Mouse (Mus musculus) 416B (cell line): ENCODE measurements around the gene Anxa3.

Experiments
- DNase-seq: peaks from one replicate; pipeline ENCODE4 v3.0.0; 2011; ENCODE audit warnings: low read depth

Gene Anxa3

GRCm38 (mm10) chr5:96792936-96793718 lies at the start of gene Anxa3:
Anxa3 (plus strand) TSS chr5:96793339.
- peak; percentile 37 for DNase-seq

DNA sequence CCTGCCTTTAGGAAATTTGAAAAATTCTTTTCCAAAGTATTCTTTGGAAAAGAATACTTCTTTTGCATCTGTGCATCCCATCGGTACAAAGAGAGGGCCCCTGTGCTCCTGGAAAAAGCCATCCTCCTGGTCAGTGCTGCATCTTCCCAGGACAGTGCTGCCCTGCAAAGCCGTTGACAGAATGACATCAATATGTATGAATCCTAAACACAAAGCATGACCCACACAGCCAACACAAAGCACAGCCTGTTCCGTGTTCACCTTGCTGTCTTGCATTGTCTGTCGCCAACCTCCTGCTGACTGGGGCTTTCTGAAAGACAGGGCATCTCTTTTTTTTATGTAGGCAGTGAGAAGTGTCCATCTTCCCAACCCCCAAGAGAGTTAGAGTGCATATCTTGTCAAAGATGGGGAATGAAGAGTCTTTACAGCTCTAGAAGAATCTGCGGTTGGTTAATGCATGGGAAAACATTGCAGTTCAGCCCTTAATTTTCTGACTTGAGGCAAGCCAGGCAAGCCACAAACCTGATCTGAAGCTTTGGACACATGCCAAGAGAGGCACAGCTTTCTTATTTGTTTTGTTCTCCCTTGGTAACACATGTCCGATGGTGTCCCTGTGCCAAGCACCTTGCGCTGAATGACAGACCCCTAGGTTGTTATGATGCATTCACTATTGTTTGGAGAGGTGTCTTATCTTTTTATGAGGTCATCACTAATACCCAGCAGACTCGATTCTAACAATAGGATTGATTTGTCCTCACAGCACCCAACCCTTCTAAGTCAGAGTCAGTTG lies 45.7 kb upstream of the Anxa3 start:
- no peak for DNase-seq

- no peak for DNase-seq
Observed at GRCm38 (mm10) chr5:96757615-96758014, 35.5 kb upstream of the Anxa3 start.

DNA sequence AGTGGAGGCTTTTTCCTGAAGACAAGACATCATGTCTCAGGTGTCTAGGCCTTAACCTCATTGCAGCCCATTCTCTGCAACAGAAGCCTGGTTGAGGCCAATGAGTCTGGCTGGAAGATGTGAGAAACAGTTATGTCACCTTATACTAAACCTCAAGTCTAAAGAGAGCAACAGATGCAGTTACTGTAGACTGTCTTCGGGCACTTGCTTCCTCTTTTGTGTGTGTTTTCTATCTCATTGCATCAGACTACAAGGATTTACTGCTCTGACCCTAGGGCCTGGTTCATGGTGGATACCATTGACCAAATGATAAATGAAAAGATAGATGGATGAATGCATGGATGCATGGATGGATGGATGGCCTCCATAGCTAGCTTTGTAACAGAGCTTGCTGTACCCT lies 31.1 kb upstream of the Anxa3 start:
- peak; percentile 26 for DNase-seq

- peak; percentile 62 for DNase-seq
Observed at GRCm38 (mm10) chr5:96768846-96769471, 24.2 kb upstream of the Anxa3 start.

DNA sequence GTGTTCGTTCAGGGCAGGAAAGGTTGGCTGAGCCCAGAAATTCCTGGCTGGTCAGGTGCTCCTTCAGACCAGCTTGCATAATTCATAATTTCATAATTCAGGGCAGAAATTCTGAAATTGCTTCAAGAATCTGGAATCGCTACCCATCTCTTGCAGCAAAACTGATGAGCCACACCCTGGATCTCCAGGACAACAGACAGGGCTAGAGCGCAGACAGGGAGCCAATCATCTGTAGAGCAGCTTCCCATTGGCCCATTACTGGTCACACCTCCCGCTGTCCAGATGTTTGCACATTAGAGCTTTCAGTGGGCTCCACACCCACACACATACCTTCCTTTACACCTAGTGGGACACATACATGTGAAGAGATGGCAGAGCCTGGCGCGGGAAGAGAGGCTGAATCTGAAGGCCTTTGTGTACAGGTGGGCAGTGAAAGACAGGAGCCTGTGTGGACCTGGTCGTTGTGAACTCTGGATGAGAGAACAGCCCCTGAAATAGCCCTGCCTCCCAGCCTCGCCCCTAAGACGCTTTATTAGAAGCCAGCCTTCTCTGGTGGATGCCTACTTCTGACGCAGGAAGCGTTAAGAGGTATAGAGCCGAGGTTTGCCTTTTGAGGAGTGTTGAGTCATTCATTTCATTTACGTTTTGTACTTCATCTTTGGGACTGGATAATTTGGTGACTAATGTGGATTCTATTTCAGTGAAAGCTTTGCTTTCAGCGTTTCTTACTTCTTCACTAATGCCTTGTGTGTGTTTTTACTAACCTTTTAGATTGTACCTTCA lies 9.4 kb upstream of the Anxa3 start:
- no peak for DNase-seq

DNA sequence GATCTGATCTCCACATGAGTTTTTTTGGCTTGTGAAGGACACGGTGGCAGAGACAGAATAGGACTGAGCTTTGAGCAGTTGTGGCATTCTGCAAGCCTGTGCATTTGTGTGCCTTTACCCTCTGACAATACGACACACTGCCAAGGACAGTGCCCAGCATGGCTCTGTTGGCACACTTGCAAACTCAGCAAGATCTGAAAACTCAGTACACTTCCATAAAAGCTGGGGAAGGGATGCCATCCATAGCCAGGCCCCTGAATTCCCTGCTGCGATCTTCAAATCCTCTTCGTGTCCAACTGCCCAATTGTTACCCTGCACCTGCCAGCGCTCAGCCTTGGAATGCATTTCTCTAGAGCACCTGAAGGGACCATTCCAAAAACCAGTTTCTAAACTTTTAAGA lies 8.0 kb upstream of the Anxa3 start:
- no peak for DNase-seq

- DNase-seq, result no peak
Observed at GRCm38 (mm10) chr5:96792422-96792821, 717 bp upstream of the Anxa3 start.

DNA sequence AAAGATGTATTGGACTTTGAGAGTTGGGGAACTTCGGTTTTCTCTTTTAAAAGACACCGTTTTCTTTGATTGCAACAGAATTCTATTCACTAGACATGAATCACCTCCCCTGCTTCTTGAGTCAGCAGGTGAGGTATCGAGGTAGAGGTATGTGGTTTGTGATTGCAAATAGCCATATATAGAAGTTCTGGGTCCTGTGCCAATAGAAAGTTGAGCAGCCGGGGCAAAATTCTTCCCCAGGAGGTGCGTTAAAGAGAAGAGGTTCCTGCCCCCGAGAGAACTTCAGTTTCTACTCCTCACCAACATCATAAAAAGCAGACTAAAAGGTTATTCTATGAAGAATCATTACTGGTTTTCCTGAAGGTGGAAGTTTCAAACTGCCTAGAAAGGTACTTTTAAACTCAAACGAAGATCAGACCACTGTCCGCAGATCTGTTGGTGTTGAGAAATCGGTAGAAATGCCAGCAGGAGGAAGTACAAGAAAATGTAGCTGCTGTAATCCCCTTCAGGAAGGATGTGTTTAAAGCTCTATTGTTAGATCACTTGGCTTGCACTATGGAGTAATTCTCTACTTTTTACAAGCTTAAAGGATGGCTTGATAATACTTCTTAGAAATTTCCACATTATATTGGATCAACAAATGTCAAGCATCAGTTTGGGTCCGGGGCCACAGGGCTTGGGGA lies 955 bp downstream of the Anxa3 start:
- peak; percentile 72 for DNase-seq

DNA sequence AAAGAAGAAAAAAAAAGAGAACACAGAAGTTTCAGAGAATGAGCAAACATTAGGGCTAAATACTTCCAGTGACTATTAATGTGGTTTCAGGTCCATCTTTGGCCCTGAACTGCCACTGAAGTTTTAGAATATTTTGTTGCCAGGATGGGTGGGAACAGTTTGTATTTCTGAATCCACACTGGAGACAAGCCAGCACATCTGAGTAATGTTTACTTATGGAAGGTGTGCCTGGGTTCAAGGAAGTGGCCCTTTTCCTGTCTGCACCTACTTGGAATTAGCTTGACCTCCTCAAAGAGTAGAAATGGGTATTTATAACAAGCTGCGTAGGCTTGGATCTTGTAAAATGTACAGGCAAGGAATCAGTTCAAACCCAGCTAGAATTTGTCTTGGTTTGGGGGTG lies 2.6 kb downstream of the Anxa3 start:
- no peak for DNase-seq

DNA sequence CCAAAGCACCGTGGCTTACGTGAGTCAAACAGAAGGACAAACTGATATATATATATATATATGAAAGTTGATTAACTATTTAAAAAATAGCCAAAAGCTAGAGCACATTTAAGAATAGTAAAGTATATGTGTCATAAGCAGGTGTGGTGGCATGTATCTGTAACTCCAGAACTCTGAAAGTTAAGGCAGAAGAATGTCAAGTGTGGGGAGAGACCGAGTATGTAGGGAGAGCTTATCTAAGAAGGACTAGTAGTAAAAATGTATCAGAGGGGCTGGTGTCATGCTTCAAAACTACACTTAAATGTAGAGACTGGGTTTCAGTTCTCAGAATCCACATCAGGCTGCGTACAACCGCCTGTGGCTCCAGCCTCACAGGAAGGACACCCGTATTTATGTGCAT lies 4.3 kb downstream of the Anxa3 start:
- no peak for DNase-seq

GRCm38 (mm10) chr5:96799165-96799564 lies 6.0 kb downstream of the Anxa3 start:
- DNase-seq, result no peak

DNA sequence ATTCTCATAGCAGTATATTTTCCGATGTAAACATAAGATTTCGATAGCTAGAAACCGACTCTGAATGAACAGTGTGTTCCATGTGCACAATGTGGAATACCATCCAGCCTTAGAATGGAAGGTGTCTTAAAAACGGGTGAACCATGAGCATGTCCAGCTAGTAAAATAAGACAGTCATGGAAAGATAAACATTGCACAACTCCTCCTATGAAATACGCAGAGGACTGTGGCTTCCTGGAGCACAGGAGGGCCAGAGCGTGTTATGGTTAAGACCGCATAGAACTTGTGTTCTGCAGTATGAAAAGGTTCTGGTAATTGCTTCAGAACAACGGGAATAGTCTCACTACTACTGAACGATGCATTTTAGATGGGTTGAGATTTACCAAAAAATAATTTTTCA lies 6.8 kb downstream of the Anxa3 start:
- peak; percentile 74 for DNase-seq

DNA sequence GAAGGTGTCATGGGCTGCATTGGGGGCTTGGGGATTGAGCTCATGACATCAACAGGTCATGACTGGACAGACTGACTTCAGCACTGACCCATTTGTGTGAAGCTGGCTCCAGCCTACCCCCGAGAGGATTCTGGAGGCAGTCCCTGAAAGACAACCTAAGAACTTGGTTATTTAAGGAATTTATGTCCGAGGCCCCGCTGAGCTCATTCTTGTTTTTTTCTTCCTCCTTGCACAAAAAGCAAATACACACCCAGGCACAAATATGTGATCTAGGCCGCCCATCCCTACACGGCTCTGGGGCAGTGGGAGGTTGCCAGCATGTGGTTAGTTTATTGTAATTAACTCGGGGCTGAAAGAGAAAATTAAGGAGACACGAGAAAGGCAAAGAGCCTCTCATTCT lies 9.0 kb downstream of the Anxa3 start:
- no peak for DNase-seq

GRCm38 (mm10) chr5:96803091-96803490 lies 10.0 kb downstream of the Anxa3 start:
- DNase-seq, result no peak

DNA sequence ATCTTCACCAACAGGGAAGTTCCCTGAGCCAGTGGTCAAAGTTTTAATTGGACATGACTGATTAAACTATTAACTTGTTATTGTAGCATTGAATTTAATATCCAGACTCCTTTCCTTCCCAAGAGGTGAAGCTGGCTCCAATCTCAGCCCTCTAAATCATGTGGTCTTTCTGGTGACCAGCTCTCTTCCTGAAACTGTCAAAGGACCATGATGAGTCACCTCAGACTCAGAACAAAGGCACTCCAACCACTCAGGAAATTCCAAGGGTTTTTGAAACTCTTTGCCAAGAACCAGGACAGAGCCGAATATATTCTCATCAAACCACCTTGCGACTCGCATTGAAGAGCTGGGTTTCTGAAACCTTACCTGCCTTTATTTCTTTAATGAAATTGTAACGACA lies 11.2 kb downstream of the Anxa3 start:
- DNase-seq, result peak; percentile 23

GRCm38 (mm10) chr5:96804813-96805212 lies 11.7 kb downstream of the Anxa3 start:
- no peak for DNase-seq

DNA sequence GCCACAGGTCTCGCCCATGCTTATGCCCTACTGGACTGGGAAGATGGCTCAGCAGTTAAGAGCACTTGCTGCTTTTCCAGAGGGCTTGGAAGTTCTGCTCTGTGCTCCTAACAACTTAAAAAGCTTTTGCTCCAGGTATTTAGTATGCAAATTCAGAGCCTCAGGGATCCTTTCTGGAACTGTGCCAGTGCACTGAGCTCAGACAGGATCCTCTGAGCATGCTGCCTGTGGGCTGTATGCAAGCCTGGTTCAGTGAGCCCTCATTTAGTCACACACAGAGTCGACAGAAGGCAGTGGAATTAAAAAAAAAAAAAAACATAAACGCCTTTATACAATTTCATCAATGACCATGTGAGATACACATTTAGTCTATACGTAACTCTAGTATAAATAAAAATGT lies 17.5 kb downstream of the Anxa3 start:
- DNase-seq, result no peak

DNA sequence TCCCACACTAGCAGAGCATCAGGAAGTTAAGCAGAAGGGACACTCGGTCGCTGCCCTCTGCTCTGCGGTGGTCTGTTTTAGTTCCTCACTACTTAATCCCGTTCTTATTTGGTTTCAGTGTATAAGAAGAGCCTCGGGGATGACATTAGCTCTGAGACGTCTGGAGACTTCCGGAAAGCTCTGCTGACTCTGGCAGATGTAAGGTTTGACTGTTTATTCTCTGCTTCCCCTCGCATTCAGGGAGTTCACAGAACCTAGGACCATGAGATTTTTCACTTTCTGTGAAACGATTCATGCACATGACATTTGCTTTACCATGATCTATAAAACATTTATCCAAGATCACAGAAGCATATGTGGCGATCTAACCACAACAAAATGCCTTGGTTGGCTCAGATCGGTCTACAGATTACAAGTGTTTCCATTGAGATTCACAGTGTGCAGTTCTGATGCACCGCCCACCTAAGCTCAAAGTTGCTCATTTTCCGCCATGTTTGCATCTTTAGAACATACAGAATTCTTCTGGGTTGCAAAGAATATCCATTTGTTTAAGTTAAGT lies 31.7 kb downstream of the Anxa3 start:
- no peak for DNase-seq

DNA sequence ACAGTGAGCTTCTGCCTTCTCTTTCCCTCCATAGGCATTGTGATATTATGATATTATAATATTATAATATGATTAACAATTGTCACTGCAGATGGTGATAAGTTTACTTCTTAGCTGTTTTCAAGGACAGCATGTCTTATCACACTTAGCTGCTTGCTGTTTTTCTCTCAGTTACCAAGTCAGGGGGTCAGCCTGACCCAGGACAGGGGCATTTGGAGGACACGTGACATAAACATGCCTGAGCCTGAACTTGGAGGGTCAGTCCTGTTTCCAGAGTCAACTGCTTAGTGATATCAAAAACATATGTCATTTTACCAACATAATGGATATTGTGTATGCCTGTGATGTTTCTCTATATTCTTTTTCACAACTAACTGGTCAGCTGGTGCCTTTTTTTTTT lies 34.0 kb downstream of the Anxa3 start:
- DNase-seq, result no peak

GRCm38 (mm10) chr5:96834338-96834737 lies 41.2 kb downstream of the Anxa3 start:
- DNase-seq, result no peak
